Mouse (Mus musculus) layer of hippocampus, adult 2 months (tissue): ENCODE measurements around the gene Il1f6. TPM values are rescaled to one million over a fixed set of nuclear protein-coding genes. Genes with fewer than 3 reads are reported as not detected.
"Not testable (repeated sequence)": the region's sequence is repeated elsewhere in the genome, so short reads cannot be mapped to it uniquely, and the experiment has no call there.

ENCODE experiments used
- DNase-seq, 2 experiments: peaks; one replicate each; pipeline ENCODE4 v3.0.0; 2022; ENCODE audit warnings: low spot score in 2 of 2
- H3K27ac ChIP-seq: fragments of 200-600 bp; 2 replicates; pipeline ENCODE4 v1.8.1; 2022
- H3K4me3 ChIP-seq: fragments of 200-600 bp; 2 replicates; pipeline ENCODE4 v1.8.1; 2022; ENCODE audit warnings: mild to moderate bottlenecking
- CTCF ChIP-seq: fragments of 200-600 bp; conservative IDR thresholded peaks from 2 replicates; pipeline ENCODE4 v1.8.1; 2022; ENCODE audit warnings: antibody characterized with exemption, mild to moderate bottlenecking, moderate library complexity
- long read RNA-seq, 2 experiments: library from polyadenylated mRNA; stranded (forward); transcript quantifications; one replicate each; pipeline ENCODE4 v2.0.0; 2021; ENCODE audit warnings: borderline mapping rate in 2 of 2
- total RNA-seq, 2 experiments: library from RNA; stranded (reverse); gene quantifications; 2 replicates each; pipeline ENCODE4 v1.2.3; 2021

The Il1f6 gene
- not detected for total RNA-seq
- long read RNA-seq, experiment 1: 0 reads
- long read RNA-seq, experiment 2: 0 reads

DNA sequence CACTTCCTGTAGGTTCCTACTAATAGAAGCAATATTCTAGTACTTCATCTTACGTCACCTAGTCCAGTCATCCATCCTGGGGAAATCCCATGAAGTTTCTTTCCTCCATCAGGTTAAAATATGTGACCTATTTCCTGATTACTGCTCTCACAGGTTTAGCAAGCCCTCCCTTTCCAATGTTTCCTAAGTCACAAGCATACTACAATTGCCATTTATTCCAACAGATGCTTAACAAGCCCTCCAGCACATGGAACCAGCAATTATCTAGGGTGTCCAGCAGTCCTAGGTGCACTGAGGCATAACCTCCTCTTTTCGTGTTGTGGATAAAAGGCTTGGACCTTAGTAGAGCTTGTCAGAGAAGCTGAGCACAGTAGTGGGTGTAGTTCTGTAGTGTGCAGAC is at the start of gene Il1f6:
Gene Il1f6, plus strand, starts transcription at position 301 of the 400 bp plus-strand sequence.
- DNase-seq: no peak
- no peak for TF ChIP-seq CTCF
- H3K27ac ChIP-seq: no peak within 1 kb of the TSS
- H3K4me3 ChIP-seq: no peak within 1 kb of the TSS

DNA sequence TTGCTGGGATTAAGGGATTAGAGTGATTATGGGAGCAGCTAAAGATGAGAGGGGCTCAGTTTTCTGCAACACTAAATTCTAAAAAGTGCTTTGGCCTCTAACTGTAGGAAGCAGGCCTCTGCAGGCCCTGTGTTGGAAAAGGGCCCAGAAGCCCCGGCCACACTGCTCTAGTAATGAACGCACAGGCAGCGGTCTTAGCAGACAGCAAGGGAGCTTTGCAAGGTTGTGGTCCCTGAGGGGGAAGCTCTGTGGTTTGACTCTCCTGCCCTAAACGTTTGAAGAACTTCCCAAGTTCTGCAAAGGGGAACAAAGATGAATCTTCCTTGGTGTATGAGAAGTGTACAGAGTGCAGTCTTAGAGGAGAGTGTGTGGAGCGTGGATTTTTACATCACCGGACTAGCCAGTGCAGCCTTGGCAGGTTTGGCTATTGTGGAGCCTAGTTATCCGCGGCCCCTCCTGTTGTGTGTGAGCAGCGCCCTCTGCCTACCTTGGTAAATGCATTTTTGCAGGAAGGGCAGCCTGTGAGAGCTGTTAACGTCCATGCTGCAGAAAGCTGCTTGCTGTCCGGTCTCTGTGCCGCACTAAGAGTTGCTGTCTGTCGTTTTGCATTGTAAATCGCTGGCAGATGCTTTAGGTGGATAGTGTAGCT is 33.4 kb upstream of the Il1f6 start:
- peak; percentile 66 for TF ChIP-seq CTCF
- DNase-seq: peak; percentile 30 to 54
- H3K4me3 ChIP-seq, H3K27ac ChIP-seq: not testable (repeated sequence)

DNA sequence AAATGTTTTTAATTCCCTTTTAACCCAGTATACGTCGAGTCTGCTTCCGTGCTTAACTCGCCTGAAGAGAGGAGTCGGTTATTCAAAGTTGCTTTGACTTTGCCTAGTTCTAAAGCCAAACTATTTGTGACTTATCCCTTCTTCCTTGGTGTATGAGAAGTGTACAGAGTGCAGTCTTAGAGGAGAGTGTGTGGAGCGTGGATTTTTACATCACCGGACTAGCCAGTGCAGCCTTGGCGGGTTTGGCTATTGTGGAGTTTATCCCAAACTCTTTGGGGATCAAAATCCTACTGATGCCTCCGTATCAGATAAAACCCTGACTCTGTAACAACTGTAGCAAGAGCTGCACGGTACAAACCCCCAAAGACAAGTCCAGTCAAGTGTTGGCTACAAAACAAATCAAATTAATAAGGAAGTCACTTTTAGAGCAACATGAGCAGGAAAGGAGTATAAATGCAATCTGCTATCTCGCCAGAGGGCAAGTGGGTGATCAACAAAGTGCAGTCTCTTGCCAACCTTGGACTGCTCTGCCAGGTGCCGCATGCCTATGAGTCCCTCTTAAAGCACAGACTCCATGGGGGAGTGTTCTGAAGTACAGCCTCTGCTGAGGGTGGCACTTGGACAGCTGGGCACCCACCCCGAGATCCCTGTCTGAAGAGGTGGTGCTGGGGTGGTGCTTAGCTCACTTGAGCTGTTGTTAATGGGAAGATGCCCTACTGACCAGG is 32.6 kb upstream of the Il1f6 start:
- not testable (repeated sequence) for DNase-seq, H3K4me3 ChIP-seq, H3K27ac ChIP-seq

DNA sequence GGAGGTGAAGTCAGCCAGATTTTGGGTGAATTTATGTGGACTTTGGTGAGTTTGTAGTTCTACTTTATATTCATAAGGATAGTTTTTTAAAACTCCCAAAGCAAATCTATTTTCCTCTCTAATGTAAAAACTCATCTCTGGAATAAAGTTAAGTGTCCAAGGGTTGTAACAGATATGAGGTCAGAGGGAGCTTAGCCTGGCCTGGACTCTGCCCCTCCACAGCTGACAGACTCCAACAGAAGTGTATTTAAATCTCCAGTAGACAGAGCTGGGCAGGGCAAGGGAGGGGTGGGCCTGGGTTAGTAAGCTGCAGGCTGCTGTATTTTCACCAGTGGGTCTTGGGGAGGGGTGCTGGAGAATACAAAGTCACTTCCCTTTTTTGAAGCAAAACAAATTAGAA is 31.1 kb upstream of the Il1f6 start:
- not testable (repeated sequence) for H3K27ac ChIP-seq, H3K4me3 ChIP-seq, DNase-seq

DNA sequence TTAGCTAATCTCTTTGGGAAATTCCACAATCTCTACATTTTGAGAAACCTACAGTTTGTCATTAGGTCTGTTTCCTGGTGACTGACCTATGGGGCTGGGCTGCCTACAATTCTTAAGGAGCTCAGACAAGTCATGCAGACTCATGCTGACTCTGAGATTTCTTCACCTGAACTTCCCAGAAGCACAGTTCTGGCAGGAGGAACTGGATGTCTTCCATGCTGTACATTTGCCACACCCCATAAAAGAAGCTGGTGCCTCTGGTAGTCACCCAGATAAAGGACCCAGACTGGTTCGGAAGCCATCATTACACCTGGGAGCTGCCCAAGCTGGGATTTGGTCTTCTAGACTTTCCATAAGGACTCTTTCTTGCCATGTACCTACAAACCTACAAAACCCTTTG is 29.0 kb upstream of the Il1f6 start, which contains the start of gene Il1f9:
Gene Il1f9, plus strand, starts transcription at position 301 of the 400 bp plus-strand sequence.
- TF ChIP-seq CTCF: no peak
- no peak for DNase-seq
- Histone ChIP-seq H3K4me3 (no peak within 1 kb of the TSS), H3K27ac (no peak within 1 kb of the TSS)

DNA sequence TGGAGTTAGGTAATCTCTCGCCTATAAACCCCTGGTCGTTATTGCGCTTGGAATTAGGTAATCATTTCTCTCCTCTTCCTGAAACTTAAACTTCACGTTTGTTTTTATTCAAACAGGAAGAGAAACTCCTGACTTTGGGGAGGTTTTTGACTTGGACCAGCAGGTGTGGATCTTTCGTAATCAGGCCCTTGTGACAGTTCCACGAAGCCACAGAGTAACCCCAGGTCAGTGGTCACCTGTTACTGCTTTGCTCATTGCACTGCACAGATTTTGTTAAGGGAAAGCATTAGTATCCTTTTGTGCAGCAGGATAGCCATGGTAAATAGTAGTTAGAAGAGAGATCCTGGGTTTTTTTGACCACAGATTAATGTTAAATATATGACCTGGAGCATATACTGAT is 27.6 kb upstream of the Il1f6 start:
- DNase-seq: no peak
- no peak overlapping the region for H3K27ac ChIP-seq
- no peak overlapping the region for H3K4me3 ChIP-seq
- TF ChIP-seq CTCF: no peak

DNA sequence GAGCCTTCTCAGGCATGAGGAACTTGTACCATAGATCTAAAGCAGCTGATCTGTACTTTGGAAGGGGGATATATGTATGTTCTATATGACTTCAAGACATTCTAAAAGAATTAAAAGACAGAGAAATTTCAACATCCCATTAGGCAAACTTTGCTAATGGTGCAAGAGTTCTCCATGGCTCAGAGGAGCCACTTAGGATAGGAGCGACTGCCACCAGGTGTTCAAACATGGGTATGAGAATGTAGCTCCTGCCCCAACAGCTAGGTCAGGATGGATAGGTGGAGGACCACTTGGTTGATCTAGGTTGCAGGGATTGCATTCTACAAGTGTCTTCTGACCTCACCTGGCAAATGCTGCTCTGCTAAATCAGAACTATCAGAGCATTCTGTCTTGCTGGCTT is 27.0 kb upstream of the Il1f6 start:
- TF ChIP-seq CTCF: peak; percentile 54
- Histone ChIP-seq H3K4me3 (no peak overlapping the region), H3K27ac (no peak overlapping the region)
- no peak for DNase-seq

DNA sequence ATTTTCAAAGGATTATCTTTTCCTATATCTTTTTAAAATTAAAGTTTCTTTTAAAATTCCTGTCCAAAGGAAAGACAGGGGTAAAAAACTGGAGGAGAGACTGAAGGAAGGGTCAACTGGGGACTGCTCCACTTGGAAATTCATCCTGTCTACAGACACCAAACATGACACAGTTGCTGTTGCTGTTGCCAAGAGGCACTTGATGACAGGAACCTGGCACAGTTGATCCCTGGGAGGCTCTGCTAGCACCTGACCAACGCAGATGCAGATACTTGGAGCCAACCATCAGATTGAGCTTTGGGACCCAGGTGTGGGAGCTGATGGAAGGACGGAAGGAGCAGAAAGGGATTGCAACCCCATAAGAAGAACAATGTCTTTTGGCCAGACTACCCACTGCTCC is 12.0 kb downstream of the Il1f6 start:
- Histone ChIP-seq H3K4me3 (no peak overlapping the region), H3K27ac (no peak overlapping the region)
- TF ChIP-seq CTCF: no peak
- no peak for DNase-seq

DNA sequence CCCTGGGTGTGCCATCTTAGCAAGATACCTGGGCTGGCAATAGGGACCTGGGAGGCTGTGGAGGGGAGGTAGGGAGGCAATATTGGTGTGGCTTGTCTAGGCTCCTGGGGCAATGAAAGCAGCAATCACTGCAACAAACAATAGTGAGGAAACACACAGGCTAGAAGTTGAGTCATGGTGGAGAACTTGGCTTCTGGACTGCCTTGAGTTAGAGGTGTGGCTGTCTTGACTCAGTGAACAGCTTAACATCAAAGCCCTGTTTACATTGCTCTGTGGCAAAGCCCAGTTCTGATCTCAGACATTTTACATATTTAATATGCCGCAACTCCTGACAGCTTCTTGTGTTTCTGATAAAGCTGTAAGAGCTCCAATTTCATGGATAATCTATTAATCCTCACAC is 52.3 kb downstream of the Il1f6 start:
- no peak for DNase-seq
- Histone ChIP-seq H3K27ac (no peak overlapping the region), H3K4me3 (no peak overlapping the region)
- no peak for TF ChIP-seq CTCF

DNA sequence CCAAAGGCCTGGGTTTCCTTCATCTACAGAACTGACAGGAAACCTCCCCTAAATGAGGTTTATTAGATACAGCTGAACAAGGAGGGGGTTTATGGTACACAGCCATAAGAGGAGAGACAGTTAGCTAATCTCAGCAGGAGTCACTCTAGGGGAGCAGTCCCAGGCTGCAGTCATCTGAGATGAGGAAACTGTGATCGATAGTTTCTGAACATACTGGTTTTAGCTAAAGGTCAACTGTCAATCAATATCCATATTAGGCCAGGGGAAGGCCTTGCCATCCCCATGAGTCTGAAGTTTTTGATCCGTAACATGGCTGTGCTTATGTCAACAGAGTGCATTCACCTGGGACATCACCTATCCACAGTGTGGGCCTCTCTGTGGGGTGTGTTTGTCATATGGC is 58.4 kb downstream of the Il1f6 start:
- no peak for DNase-seq
- Histone ChIP-seq H3K4me3 (no peak overlapping the region), H3K27ac (no peak overlapping the region)
- TF ChIP-seq CTCF: no peak

DNA sequence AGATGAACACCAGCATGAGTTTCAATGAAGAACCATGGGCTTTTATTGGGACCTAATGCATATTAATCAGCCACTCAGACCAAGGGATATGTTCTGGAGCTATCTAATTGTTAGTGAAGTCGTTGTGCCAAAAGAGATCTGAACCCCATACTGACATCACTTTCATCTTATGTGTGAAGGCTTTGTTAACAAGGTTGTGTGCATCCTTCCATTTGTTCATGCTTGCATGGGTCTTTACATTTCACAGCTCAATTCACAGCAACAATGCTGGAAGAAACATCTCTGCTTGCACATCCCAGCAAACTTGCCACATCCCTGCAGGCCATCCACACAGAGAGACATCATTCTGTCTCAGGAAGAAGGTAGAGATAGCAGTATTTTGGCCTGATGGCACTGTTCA is 59.9 kb downstream of the Il1f6 start:
- no peak overlapping the region for H3K27ac ChIP-seq
- no peak for DNase-seq
- no peak for TF ChIP-seq CTCF
- no peak overlapping the region for H3K4me3 ChIP-seq

Other genes with a start within 250 kb of the Il1f6 start
- gene Hnmt, start 166.0 kb upstream of the Il1f6 start, total RNA-seq: 10 to 100 TPM; 27.3 to 29.1 TPM
- gene Tbpl2, start 118.8 kb upstream of the Il1f6 start, total RNA-seq: not detected
- not detected for gene Il1f8, start 62.3 kb upstream of the Il1f6 start, total RNA-seq
- gene Il1f9, start 28.9 kb upstream of the Il1f6 start, total RNA-seq: not detected
- not detected for gene Il1f5, start 61.5 kb downstream of the Il1f6 start, total RNA-seq
- not detected for gene Il1f10, start 75.8 kb downstream of the Il1f6 start, total RNA-seq
- gene Il1rn, start 121.4 kb downstream of the Il1f6 start, total RNA-seq: not detected
- gene Psd4, start 152.2 kb downstream of the Il1f6 start, total RNA-seq: 1 to 10 TPM in 1 of 2 experiments, under 1 TPM in 1; 0.64 to 1.3 TPM